9 mouse cellular contexts compared by ENCODE assay signal in the genomic region with DNA sequence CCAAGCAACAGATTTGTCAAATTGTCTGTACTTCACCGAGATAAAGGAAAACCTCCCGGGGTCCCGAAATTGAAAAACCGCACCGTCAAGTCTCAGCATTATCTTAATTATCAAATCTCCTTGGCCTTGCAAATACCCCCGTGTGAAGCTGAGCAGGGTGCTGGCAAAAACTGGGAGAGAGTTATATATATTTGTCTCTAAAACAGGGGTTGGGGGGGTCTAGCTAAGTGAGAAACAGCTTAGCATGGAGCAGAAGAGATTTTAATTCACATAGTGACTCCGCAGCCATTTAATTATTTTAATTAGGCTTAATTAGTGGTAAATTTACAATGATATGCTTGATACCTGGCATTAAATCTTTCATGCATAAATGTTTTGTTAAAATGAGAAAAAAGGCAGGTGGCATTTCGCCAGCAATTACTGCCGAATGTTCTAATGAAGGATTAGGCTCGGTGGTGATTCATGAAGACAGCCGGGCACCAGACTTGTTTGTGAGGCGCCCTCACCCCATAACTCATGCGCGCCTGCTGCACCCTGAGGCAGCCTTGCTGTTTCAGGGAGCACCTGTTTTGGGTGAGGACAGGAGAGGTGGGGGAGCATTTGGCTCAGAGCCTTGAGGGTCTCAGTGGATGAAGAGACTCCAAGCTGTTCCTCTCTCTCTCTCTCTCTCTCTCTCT.
DNase-seq lines count a peak whose midpoint lies in the region; ATAC-seq lines count a peak whose summit lies in the region.
"Had no signal": no experiment of that assay in that cellular context is flagged by ENCODE, and none has a peak within 500 bp of the region (broad histone marks: within the 10 kb centered on the region; RNA-seq: fewer than 3 reads in every experiment).

No protein-coding gene starts in this region.

- H3K4me3 ChIP-seq in hindbrain, embryonic 11.5 days (ENCODE audit: low read depth, low read length): no peak overlapping the region
- H3K4me3 ChIP-seq in limb, embryonic 13.5 days: no peak overlapping the region

- intact Hi-C loops in gastrocnemius, postnatal 14 days (cut with DNase I; ENCODE audit: low total_unique reads): no loop called here

- ATAC-seq in hindbrain, embryonic 11.5 days (ENCODE audit: low FRiP score): no peak
- no peak for ATAC-seq in limb, embryonic 13.5 days (ENCODE audit: low FRiP score, low read depth)

- peak; percentile 67 for DNase-seq in MN1 (ENCODE audit: low spot score)
- peak; percentile 61 for DNase-seq in Muller cell, postnatal 12 days (ENCODE audit: inconsistent ontology term)
- DNase-seq in hindbrain, embryonic 11.5 days (ENCODE audit: low spot score): peak; percentile 31
- no peak for DNase-seq in gastrocnemius, postnatal 14 days
- DNase-seq in heart, adult 9 months (ENCODE audit: low spot score in 2 of 2): no peak
- no peak for DNase-seq in cerebellum, postnatal 4 days (ENCODE audit: low spot score in 2 of 2)
- DNase-seq: cerebellum, adult 8-10 months had no signal

- no peak overlapping the region for H3K27ac ChIP-seq in hindbrain, embryonic 11.5 days (ENCODE audit: low read depth, low read length)
- H3K27ac ChIP-seq in limb, embryonic 13.5 days: no peak overlapping the region
- H3K27ac ChIP-seq: macrophage had no signal

- no peak overlapping the region for H3K9ac ChIP-seq in hindbrain, embryonic 11.5 days (ENCODE audit: low read depth, low read length)
- no peak overlapping the region for H3K9ac ChIP-seq in limb, embryonic 13.5 days

- H3K27me3 ChIP-seq in hindbrain, embryonic 11.5 days (ENCODE audit: control insufficient read depth, insufficient read depth, low read length): peaks cover 2% of the 10 kb centered on the region; the same call in 1 of the 2 replicates
- peaks cover 20% of the 10 kb centered on the region for H3K27me3 ChIP-seq in limb, embryonic 13.5 days

- no peak overlapping the region for H3K4me2 ChIP-seq in hindbrain, embryonic 11.5 days (replicated peaks; ENCODE audit: low read depth, low read length)
- peak overlapping the region; percentile 47 for H3K4me2 ChIP-seq in limb, embryonic 13.5 days (replicated peaks)

- H3K36me3 ChIP-seq in hindbrain, embryonic 11.5 days (ENCODE audit: control insufficient read depth, insufficient read depth, low read length): no peaks in the 10 kb centered on the region
- H3K36me3 ChIP-seq in limb, embryonic 13.5 days: no peaks in the 10 kb centered on the region

- no peaks in the 10 kb centered on the region for H3K9me3 ChIP-seq in hindbrain, embryonic 11.5 days (ENCODE audit: control insufficient read depth, low read length)
- no peaks in the 10 kb centered on the region for H3K9me3 ChIP-seq in limb, embryonic 13.5 days

- WGBS in hindbrain, embryonic 11.5 days: 25% methylated on average over 14 of the region's 14 CpGs
- WGBS in limb, embryonic 13.5 days: 11% methylated on average over 14 of the region's 14 CpGs

- H3K4me1 ChIP-seq in hindbrain, embryonic 11.5 days (replicated peaks; ENCODE audit: control insufficient read depth, insufficient read depth, low read length): peaks cover 8% of the 10 kb centered on the region
- H3K4me1 ChIP-seq in limb, embryonic 13.5 days: peaks cover 24% of the 10 kb centered on the region

Comparison
In these comparisons a context has a peak if more than half of its experiments do, and no peak if none do; other contexts are left out.
1. DNase-seq: peak in MN1 (single experiment), Muller cell, postnatal 12 days (single experiment) and hindbrain, embryonic 11.5 days (single experiment); none in gastrocnemius, postnatal 14 days (single experiment), heart, adult 9 months (0 of 2) and cerebellum, postnatal 4 days (0 of 2).